Mouse (Mus musculus) embryonic fibroblast, embryonic 13.5 days (primary cell): Measurements from ENCODE around the gene Rem2.

Experiments used
- CTCF ChIP-seq: IDR thresholded peaks from 2 replicates; pipeline ENCODE4 v1.5.1; 2011; ENCODE audit warnings: mild to moderate bottlenecking, control low read depth, low read length, moderate library complexity, borderline replicate concordance; ENCODE audit not compliant: insufficient read depth
- POLR2A ChIP-seq: IDR thresholded peaks from 2 replicates; pipeline ENCODE4 v1.6.1; 2011; ENCODE audit warnings: low read depth, mild to moderate bottlenecking, control low read depth, low read length, moderate library complexity

GRCm38 (mm10) chr14:54528007-54528393 lies 52.1 kb downstream of the Rem2 start:
- TF ChIP-seq CTCF (no peak), POLR2A (no peak)
